Mouse (Mus musculus): ENCODE measurements at regions not wholly inside any gene's neighbourhood (a gene's known extent, or its start where the extent isn't known, plus 50 kb on each side); places are given as distances from the start of the nearest gene placed in this dataset.
A peak's percentile ranks its signal among the peaks of the same experiment; 100 is the strongest.

DNA sequence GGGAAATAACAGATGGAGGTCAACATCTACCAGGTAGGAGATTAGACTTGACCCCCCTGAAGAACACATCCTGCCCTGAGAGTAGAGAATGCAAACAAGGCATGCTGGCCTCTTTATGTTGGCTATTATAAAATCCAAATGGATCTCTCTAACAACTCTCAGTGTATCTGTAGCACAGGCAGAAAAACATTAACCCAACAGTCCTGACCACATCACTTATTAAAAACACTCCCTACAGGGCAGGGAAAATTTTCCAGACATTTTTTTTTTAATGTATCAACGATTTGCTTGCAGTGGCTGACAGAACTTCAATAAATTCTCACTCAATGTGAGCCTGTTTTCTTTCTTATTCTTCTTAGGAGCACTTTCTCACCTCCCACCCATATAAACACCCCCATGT, 511.4 kb downstream of the Cdk5rap2 start:
- intact Hi-C loops (cut with DNase I): no loop called here
- no peak for DNase-seq (ENCODE audit: low spot score in 2 of 2)

DNA sequence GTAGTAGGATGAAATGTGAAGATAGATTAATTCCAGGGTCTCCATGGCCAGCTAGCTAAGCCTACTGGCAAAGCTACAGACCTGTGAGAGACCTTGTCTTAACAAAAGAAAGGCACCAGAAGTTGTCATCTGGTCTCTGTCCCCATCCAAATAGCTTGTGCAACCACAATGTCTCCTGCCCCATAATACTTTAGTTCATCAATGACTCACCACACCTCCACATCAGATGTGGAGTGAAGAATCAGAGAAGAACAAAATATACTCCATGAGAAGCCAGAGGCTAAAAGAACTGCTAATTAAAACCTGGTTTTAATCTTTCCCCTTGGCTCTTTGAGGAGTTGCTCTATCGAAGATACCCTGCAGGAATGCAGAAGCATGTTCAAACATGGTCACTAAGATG, 514.1 kb downstream of the Cdk5rap2 start:
- DNase-seq (ENCODE audit: low spot score in 2 of 2): no peak
- intact Hi-C loops (cut with DNase I): no loop called here

DNA sequence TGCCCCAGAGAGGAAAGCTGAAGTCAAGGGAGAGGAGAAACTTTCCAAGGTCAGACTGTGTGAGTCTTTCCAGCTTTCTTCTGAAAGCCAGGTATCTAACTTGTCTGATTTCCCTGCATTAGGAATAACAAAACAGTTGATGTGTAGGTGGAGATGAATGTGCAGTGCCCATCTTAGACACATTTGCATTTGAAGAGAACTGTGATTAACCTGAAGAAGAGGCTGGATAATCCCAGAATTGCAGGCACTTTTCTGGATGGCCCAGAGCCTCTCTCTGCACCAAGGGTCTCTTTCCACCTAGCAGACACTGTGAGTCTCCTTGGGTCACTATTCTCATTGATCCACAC, 517.4 kb downstream of the Cdk5rap2 start:
- DNase-seq (ENCODE audit: low spot score in 2 of 2): no peak
- intact Hi-C loops (cut with DNase I): no loop called here

DNA sequence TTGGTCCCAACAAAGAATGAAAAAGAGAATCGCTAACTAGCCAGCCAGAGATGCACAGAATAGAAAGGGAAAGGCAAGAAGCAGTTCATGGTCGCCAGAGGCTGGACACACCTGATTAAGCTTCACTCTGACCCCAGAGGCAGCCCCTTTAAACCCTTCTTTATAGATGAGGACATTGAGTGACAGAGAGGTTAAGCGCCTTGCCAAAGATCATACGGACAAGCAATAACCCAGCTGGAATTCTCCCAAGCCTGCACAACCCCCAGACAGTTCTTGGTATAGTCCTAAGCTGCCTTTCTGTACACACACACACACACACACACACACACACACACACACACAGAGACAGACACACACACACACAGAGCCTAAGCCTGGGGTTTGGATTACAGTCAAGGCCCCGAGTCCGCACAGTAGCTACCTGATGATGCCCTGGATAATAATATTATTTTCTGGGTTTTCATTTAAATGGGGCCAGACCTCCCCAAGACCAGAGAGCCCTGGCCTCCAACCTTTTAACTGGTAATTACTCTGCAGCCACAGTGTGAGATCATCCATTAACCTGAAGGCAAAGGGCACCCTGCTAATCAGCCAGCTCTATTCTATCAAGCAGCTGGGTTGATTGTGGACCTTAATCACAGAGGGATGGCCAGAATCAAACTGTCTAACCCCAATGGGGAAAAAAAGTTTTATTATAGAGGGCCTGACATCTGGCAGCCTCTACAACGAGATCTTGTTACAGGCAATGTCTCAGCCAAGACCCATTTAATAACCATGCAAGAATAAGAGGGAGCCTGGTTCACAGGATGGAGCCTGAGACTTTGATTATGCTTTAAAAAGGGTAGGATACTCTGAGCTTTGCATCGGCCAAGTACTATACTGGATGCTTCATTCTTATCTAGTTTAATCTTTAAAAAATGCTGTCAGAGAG, 518.1 kb downstream of the Cdk5rap2 start:
- no peak for DNase-seq (ENCODE audit: low spot score in 2 of 2)
- intact Hi-C loops (cut with DNase I): no loop called here

DNA sequence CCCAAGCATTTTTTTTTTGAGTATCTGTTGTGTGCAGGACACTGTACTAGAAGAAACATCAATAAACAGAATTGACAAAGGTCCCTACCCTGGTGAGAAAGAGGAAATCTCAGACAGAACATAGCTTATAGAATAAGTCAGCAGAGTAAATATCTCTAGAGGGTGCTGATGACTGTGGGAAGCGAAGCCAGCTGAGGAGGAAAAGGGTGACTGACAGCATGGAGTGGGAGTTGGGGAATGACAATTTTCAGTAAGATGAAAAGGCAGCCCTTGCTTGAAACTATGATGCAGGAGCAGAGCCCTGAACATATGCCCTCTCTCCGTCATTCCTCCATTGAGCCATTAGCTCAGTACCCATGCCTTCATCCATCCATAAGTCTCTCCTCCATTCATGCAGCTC, 519.6 kb downstream of the Cdk5rap2 start:
- intact Hi-C loops (cut with DNase I): no loop called here

DNA sequence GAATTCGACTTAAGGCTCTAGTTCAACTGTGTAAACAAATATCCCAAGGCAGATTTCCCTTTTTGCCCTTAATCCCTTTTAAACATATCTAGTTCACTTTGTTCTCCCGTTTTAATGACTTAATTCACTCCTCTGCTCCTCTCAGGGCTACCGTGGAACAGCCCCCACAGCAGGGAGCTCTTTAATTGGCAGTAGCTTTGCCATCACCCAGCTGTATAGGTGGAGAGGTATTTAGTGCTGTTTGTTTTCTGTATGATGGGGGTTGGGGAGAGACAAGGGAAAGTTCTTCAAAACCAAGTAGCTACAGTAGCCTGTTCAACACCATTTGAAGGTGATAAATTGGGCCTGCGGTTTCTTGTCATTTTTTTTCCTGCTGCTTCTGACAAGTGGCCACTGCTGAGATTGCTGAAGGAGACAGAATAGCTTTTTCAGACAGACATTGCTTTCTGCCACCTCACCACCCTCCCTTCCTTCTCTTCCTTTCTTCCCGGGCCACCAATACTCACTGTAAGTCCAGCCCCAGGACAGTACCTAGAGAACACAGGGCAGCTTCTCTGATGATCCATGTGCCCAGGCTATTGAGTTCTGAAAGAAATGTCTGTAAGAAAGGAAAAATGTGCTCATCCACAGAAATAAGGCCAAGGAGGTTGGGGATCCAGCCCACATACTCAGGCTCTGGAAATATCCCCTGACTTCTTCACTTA, 520.2 kb downstream of the Cdk5rap2 start:
- intact Hi-C loops (cut with DNase I): no loop called here
- no peak for DNase-seq (ENCODE audit: low spot score in 2 of 2)

More for the DNA sequence above, 519.6 kb downstream of the Cdk5rap2 start:
- DNase-seq (ENCODE audit: low spot score in 2 of 2): no peak

DNA sequence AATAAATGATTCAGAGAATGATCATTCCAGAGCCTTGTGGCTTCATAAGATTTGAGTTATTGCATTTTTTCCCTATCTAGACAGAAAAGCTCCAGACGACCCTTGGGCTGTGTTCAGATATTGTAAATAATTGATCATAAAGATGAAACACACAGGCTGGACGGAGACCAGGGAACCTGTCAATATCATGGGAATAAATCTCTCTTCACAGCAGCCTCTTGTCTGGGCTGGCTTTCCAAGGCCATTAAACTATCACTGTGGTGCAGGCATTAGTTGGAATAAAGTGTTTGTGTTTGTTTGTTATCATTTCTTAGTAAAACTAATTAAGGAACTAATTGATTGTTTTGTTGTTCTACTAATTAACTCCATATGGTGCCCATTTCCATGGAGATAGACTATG, 533.5 kb downstream of the Cdk5rap2 start:
- no peak for DNase-seq (ENCODE audit: low spot score in 2 of 2)
- intact Hi-C loops (cut with DNase I): no loop called here

DNA sequence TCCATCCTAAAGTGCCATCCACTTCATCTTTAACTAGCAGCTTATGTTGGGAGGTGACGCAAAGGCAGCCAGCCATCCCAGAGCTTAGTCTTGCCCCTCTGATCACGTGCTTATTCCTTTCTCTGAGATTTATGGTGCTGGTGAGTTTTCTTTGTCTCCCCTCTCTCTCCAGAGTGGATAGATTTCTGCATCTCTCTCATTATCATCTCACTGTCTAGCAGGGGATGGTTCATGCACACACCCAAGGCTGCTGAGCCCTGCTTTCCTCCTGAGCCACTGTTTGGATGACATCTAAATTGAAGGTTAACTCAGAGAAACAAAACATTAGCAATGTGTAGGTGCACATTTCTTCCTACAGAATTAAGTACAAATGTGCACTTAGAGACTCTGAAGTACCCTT, 539.6 kb downstream of the Cdk5rap2 start:
- intact Hi-C loops (cut with DNase I): no loop called here
- DNase-seq (ENCODE audit: low spot score in 2 of 2): no peak

DNA sequence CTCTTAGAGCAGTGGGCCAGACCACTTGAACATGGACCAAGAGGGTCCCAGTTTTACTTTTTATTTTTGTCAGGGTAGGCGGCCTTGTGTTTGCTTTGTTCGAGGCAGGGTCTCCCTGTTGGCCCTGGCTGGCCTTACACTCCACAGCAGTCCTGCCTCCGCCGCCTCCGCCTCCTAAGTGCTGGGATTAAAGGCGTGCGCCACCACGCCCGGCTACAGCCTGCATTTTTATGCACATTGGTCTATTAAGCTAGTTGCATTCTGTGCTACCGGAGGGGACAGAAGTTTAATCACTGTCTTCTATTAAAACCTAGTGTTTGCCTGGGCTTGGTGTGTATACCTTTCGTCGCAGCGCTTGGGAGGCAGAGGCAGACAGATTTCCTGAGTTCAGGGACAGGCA, 555.2 kb downstream of the Cdk5rap2 start:
- intact Hi-C loops (cut with DNase I): no loop called here

DNA sequence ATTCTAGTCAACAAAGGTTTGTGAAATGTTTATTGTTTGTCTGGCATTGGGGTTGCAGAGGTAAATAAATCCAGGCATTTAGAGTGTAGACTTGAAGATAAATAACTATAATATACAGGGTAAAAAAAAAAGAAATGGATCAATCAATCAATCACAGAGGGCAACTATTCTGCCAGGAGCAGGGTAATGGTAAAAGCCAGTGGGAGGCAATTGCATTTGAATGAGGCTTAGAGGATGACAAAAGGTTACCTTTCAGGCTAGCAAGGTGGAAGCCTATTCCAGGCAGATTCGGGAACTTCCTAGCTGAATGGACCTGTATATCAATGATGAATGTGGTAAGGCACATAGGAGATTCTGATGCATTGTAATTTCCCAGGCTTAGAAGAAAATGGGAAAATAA, 557.6 kb downstream of the Cdk5rap2 start:
- intact Hi-C loops (cut with DNase I): no loop called here

More for the DNA sequence above, 555.2 kb downstream of the Cdk5rap2 start:
- DNase-seq (ENCODE audit: low spot score in 2 of 2): no peak

DNA sequence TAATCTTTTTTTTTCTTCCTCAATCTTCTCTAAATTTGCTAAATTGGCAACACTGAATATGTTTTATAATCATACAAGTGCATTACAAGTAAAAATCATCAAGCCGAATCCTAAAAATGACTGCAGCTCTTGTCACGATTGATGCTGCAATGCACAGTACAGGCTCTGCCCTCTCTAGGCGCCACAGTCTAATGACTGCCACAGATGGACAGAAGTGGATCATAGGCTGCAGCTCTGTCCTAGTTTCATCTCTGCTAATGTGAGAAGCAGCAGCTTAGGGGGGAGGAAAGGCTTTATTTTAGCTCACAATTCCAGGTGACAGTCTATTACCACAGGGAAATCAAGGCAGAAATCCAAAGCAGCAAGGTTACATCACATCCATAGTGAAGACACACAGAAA, 560.8 kb downstream of the Cdk5rap2 start:
- peak in 1 of 2 experiments; percentile 6 for DNase-seq (ENCODE audit: low spot score in 2 of 2)

More for the DNA sequence above, 557.6 kb downstream of the Cdk5rap2 start:
- DNase-seq (ENCODE audit: low spot score in 2 of 2): no peak

DNA sequence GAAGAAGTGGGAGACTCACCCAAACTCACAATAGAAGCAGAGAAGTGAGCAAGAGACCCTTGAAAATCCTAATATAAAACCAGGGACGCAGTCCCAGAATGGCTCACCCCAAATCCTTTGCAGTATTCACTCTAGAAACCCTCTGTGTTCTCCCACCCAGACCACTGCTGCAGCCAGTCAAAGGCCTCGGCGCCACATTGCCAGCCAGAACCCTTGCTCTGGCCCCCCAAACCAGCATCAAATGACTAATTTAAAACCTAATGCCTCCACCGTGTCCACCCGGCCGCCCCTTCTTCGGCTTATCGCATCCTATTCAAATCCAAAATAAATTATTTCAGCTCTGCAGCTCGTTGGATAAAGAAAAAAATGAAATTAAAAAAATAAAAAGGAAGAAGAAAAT, 570.4 kb downstream of the Cdk5rap2 start:
- intact Hi-C loops (cut with DNase I): no loop called here
- DNase-seq (ENCODE audit: low spot score in 2 of 2): no peak

More for the DNA sequence above, 560.8 kb downstream of the Cdk5rap2 start:
- intact Hi-C loops (cut with DNase I): no loop called here

DNA sequence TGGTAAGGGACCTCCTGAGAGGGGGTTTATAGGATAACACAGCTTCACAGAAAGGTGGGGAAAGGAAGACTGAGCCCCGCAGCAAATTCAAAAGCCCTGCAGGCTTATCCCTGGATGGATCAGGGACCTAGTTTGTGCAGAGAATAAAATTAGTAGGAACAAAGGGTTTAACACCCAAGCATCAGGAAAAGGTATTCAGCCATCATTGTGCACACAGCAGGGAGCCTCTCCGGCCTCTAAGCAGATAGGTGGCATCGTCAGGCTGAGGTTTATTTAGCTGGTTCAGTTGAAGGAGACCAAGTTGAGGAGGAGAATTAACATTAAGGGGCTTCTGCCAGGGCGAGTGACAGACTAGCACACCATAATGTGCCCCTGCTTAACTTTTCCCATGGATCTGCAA, 571.3 kb downstream of the Cdk5rap2 start:
- intact Hi-C loops (cut with DNase I): no loop called here

DNA sequence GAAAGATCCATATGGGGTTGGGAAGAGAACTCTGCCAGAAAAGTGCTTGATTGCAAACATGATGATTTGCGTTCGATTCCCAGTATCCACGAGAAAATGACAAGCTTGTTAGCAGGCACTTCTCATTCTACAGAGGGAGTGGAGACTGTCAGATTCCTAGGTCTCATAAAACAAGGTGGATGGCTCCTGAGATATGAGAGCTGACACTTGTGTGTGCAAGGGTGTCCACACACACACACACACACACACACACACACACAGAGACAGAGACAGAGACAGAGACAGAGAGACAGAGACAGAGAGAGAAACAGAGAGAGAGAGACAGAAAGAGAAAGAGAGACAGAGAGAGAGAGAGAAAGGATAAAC, 585.4 kb downstream of the Cdk5rap2 start:
- intact Hi-C loops (cut with DNase I): no loop called here
- DNase-seq (ENCODE audit: low spot score in 2 of 2): no peak

More for the DNA sequence above, 571.3 kb downstream of the Cdk5rap2 start:
- no peak for DNase-seq (ENCODE audit: low spot score in 2 of 2)

DNA sequence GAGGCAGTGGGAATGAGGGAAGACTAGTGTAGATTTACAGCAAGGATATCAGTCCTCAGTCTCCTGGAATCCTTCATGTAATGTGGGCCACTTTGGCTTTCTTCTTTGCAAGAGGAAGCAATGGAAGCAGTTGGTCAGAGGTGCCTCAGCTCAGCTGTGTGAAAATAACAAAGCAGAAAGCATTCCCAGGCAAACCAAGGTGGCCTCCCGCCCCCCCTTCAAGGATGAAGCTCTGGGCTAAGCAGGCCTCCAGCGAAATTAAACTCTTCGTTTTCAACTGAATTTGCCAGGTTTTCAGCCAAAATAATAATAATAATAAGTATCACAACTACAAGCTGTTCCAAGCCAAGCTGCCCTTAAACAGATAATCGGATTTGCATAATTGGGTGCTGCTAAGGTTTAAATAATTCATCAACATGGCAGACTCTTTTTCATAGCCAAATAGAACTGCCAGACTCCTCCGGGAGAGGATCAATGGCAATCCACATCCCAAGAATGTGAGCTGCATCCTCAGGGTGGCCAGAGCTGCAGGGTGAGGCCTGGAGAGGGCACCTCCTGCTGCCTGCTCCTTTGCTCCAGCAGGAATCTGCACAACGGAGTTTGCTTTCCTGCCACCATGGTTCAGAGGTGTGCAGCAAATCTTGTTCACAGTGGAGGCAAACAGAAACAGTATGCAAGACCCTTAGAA, 585.9 kb downstream of the Cdk5rap2 start:
- intact Hi-C loops (cut with DNase I): no loop called here
- DNase-seq (ENCODE audit: low spot score in 2 of 2): no peak

DNA sequence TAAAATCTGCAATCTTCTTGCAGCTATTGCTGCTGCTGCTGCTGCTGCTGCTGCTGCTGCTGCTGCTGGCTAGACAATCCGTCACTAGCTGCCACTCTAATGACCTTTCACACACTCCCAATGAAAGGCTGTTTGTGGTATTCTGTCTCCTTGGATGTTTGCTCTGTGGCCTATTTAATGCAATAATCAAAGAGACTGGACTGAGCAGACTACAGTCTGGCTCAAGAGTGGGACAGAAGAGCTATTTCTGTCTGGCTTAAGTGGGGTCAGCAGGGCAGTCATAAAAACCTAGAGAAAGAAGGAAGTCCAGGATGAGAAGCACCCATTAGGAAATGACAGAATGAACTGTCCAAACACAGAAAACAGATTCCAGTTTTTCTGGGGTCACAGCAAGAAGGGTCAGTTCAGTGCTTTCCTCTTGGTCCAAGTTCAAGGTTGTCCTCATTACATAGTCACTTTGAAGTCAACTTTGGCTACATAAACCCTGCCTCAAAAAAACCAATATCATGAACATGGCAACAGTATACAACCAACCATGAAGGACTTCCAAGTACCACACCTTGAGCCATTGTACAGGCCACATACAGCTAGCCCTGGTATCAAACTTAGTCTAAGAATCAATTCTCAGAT, 586.8 kb downstream of the Cdk5rap2 start:
- intact Hi-C loops (cut with DNase I): no loop called here

DNA sequence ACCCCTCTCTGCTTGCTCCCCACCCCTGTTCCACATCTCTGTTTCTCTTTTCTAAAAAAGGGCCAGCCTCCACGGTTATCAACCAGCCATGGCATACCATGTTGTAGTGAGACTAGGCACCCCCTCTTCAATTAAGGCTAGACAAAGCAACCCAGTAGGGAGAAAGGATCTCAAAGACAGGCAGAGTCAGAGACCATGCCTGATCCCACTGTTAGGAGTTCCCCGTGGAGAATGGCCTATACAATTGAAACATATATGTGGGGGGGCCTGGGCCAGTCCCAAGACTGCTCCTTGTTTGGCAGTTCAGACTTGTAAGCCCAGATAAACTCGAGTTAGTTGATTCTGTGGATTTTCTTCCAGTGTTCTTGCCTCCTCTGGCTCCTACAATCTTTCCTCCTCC, 591.4 kb downstream of the Cdk5rap2 start:
- DNase-seq (ENCODE audit: low spot score in 2 of 2): no peak
- intact Hi-C loops (cut with DNase I): no loop called here

More for the DNA sequence above, 586.8 kb downstream of the Cdk5rap2 start:
- no peak for DNase-seq (ENCODE audit: low spot score in 2 of 2)

DNA sequence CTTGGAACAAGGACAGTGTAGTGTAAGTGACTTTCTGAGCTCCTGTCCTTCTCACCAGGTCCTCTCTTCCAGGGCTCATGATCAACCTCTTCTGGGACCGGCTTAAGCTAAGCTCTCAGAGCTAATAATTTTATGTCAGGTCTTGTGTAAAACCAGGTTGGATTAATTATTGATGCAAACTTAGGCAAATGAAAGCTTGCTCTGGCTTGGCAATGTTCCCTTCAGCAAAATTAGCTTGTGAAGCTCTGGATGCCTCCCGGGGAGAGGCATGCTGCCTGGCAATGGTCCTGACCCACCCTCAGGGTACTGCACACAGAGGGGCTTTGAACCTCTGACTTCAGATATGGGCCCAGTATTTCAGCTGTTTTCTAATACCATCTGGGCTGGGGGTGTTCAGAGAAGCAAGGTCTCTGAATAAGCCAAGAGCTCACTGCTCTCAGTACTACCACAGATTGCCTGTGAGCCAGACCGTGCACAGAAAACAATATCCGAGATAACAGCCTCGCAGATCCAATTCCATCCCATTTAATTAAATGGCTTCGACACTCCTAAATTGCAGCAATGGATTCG, 624.7 kb downstream of the Cdk5rap2 start:
- DNase-seq (ENCODE audit: low spot score in 2 of 2): no peak
- intact Hi-C loops (cut with DNase I): no loop called here

DNA sequence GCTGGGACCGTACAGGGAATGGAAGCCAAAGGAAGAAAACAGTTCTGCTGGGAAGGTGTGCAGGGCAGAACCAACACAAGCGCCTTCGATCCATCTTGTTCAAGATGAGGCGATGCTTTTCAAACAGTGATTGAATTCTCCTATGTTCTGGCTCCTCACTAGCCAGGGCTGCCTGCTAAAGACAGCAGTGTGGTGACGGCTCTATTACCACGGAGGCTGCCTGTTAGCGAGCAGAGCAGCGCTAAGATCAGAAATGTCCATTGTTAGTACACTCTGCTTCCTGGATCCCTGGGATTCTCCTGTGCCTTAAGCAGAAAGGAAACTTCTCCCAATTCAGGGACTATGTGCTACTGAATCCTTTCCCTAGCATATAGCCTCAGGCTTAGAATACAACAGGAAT, 629.0 kb downstream of the Cdk5rap2 start:
- DNase-seq (ENCODE audit: low spot score in 2 of 2): no peak
- intact Hi-C loops (cut with DNase I): no loop called here

DNA sequence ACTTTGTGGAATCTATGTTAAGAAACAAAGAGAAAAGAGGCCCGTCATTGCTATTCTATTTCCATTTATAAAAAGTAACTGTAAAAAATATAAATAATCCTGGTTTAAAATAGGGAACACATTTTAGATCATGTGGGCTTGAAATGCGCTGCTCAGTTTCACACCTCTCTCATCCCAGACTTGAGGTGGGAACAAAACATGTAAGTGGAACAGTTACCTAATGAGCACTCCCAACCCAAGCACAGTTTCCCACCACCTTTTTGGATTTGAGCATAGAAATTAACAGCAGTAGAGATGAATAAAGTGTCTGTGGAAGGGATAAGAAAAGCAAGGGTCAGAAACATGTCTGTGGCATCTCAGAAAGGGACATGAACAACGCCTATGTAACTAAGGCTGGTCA, 648.4 kb downstream of the Cdk5rap2 start:
- intact Hi-C loops (cut with DNase I): loop anchor here (5.0 kb wide), 1 partner anchor 805 kb away; no protein-coding TSS in a partner anchor
- no peak for DNase-seq (ENCODE audit: low spot score in 2 of 2)
